Mouse (Mus musculus): ENCODE measurements around the gene Cpe. TPM values are rescaled to one million over a fixed set of nuclear protein-coding genes. Genes with fewer than 3 reads are reported as not detected.

The Cpe gene
- polyA plus RNA-seq, 1 experiment = 44.3 TPM

DNA sequence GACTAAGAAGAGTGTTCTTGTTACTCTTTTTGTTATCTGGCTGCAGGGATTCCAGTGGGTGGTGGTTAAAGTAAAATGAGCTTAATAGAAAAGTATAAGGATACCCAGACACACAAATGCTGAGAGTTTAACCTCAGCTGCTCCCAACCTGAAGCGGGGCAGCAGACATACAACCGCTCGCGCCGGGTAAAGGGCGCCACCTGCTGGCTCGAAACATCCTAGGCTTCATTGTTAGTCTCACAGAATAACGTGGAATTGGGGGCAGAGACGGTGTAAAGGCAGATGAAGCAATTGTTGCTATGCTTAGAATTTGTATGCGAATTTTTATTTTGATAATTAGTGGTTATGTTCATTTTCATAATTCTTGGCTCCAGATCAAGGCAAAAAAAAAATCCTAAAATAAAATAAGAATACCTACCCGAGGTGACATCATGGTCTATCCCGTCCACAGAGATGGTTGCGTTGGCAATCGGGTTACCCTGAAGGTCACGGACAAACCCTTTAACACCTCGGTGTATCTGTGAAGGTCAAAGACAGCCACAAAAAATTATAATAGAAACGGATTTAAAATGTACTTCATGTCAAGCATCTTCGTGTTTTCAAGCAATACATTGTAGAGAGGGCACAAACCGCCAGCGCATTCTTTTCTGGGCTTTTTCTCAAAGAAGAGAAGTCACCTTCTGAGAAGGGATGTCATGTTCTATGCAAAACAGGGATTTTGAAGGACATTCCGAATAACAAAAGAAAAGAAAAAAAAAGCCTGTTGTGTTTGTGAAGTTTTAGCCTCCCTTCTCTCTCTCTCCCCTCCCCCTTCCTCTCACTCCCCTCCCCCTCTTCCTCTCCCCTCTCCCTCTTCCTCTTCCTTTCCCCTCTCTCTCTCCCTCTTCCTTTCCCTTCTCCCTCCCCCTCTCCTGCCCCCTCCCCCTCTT lies 95.5 kb downstream of the Cpe start:
- Histone ChIP-seq H3K27me3 (ENCODE audit: control insufficient read depth, insufficient read depth, insufficient read length) (no peaks in the 10 kb centered on the region), H3K4me2 (ENCODE audit: low read depth) (no peak overlapping the region), H3K36me3 (ENCODE audit: control insufficient read depth, insufficient read depth) (no peaks in the 10 kb centered on the region), H3K79me2 (ENCODE audit: control insufficient read depth, insufficient read depth) (no peaks in the 10 kb centered on the region), H3ac (ENCODE audit: control insufficient read depth, insufficient read length) (no peak overlapping the region), H3K4me3 (no peak overlapping the region)
- no peak for TF ChIP-seq REST (IDR thresholded peaks at IDR 0.05; ENCODE audit: insufficient read depth, insufficient read length)
- no peak for TF ChIP-seq POLR2A (IDR thresholded peaks at IDR 0.05; ENCODE audit: insufficient read length, low read depth)
- no peak for TF ChIP-seq TCF3 (IDR thresholded peaks at IDR 0.05; ENCODE audit: insufficient read length, low read depth)
- no peak for TF ChIP-seq TCF12 (IDR thresholded peaks at IDR 0.05; ENCODE audit: insufficient read depth, poor library complexity, severe bottlenecking)
- TF ChIP-seq MAX (IDR thresholded peaks at IDR 0.05; ENCODE audit: low read depth) = no peak
- no peak for TF ChIP-seq SRF (IDR thresholded peaks at IDR 0.05; ENCODE audit: control insufficient read depth, insufficient read length, low read depth)
- no peak for TF ChIP-seq CEBPB (IDR thresholded peaks at IDR 0.05; ENCODE audit: insufficient read depth, poor library complexity, severe bottlenecking)
- TF ChIP-seq MYOD1 (IDR thresholded peaks at IDR 0.05; ENCODE audit: control insufficient read depth in 1 of 3, insufficient read length in 2 of 3, low read depth in 2 of 3) = no peak
- no peak for TF ChIP-seq E2F4 (IDR thresholded peaks at IDR 0.05; ENCODE audit: insufficient read depth)
- TF ChIP-seq POLR2AphosphoS2 (IDR thresholded peaks at IDR 0.05; ENCODE audit: insufficient read length, low read depth) = no peak
- no peak for TF ChIP-seq USF1 (IDR thresholded peaks at IDR 0.05; ENCODE audit: low read depth)

DNA sequence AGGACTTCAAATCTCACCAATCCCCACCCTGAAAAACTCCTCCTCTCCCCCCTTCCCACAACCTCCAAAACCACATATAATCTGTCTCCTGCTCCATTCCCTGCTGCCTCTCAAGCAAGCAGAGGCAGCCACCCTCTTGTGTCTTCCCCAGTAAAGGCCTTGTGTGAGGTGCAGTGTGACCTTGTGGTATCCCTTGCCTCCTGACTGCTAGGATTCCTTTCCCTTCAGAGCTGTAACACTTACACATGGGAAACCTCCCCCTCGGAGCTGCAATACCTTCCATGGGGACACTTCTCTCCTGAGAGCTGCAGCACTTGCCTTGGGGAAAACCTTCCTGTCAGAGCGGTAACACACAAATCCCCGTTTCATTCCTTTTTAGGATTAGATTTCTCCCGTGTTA lies 96.5 kb downstream of the Cpe start:
- Histone ChIP-seq H3K27me3 (ENCODE audit: control insufficient read depth, insufficient read depth, insufficient read length) (no peaks in the 10 kb centered on the region), H3K4me3 (no peak overlapping the region), H3ac (ENCODE audit: control insufficient read depth, insufficient read length) (no peak overlapping the region), H3K79me2 (ENCODE audit: control insufficient read depth, insufficient read depth) (no peaks in the 10 kb centered on the region), H3K4me2 (ENCODE audit: low read depth) (no peak overlapping the region), H3K36me3 (ENCODE audit: control insufficient read depth, insufficient read depth) (no peaks in the 10 kb centered on the region)
- TF ChIP-seq MYOG (IDR thresholded peaks at IDR 0.05; ENCODE audit: control insufficient read depth in 1 of 3, insufficient read depth in 1 of 3, insufficient read length in 2 of 3, low read depth in 2 of 3) (no peak), E2F4 (IDR thresholded peaks at IDR 0.05; ENCODE audit: insufficient read depth) (no peak)

DNA sequence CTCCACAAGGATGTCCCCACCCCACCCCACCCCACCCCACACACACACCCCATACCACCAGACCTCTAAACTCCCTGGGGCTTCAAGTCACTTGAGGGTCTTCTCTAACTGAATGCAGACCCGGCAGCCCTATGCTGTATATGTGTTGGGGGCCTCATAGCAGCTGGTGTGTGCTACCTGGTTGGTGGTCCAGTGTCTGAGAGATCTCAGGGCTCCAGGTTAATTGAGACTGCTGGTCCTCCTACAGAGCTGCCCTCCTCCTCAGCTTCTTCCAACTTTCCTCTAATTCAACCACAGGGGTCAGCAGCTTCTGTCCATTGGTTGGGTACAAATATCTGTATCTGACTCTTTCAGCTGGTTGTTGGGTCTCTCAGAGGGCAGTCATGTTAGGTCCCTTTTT lies 102.4 kb downstream of the Cpe start:
- H3K27me3 ChIP-seq (ENCODE audit: control insufficient read depth, insufficient read depth, insufficient read length) = no peaks in the 10 kb centered on the region
- H3K4me3 ChIP-seq = no peak overlapping the region
- H3K79me2 ChIP-seq (ENCODE audit: control insufficient read depth, insufficient read depth) = no peaks in the 10 kb centered on the region
- no peaks in the 10 kb centered on the region for H3K36me3 ChIP-seq (ENCODE audit: control insufficient read depth, insufficient read depth)
- TF ChIP-seq MYOG (IDR thresholded peaks at IDR 0.05; ENCODE audit: control insufficient read depth in 1 of 3, insufficient read depth in 1 of 3, insufficient read length in 2 of 3, low read depth in 2 of 3) (no peak), CEBPB (IDR thresholded peaks at IDR 0.05; ENCODE audit: insufficient read depth, poor library complexity, severe bottlenecking) (no peak), TCF3 (IDR thresholded peaks at IDR 0.05; ENCODE audit: insufficient read length, low read depth) (no peak), POLR2A (IDR thresholded peaks at IDR 0.05; ENCODE audit: insufficient read length, low read depth) (no peak), E2F4 (IDR thresholded peaks at IDR 0.05; ENCODE audit: insufficient read depth) (no peak), REST (IDR thresholded peaks at IDR 0.05; ENCODE audit: insufficient read depth, insufficient read length) (no peak), MAX (IDR thresholded peaks at IDR 0.05; ENCODE audit: low read depth) (no peak), POLR2AphosphoS2 (IDR thresholded peaks at IDR 0.05; ENCODE audit: insufficient read length, low read depth) (no peak), SRF (IDR thresholded peaks at IDR 0.05; ENCODE audit: control insufficient read depth, insufficient read length, low read depth) (no peak), USF1 (IDR thresholded peaks at IDR 0.05; ENCODE audit: low read depth) (no peak), TCF12 (IDR thresholded peaks at IDR 0.05; ENCODE audit: insufficient read depth, poor library complexity, severe bottlenecking) (no peak), MYOD1 (IDR thresholded peaks at IDR 0.05; ENCODE audit: control insufficient read depth in 1 of 3, insufficient read length in 2 of 3, low read depth in 2 of 3) (no peak)
- H3K4me2 ChIP-seq (ENCODE audit: low read depth) = no peak overlapping the region
- H3ac ChIP-seq (ENCODE audit: control insufficient read depth, insufficient read length) = no peak overlapping the region

DNA sequence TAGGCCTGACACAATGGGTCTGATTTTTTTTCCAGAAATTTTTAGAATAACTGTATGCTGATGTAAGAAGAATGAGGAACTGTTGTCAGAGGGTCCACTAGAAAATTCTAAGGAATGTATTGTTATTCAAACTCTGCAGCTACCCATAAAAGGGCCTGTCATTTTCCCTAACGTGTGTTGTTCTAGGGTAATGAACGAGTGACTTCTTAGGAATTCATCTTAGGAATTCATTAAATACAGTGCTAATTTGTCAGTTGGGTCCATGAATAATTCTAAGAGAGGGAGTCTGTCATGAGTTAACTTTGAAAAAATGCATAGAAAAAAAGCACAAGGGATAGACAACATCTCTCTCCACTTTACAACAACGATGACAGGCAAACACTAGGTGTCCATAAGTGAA lies 110.0 kb downstream of the Cpe start:
- H3K36me3 ChIP-seq (ENCODE audit: control insufficient read depth, insufficient read depth) = no peaks in the 10 kb centered on the region
- H3ac ChIP-seq (ENCODE audit: control insufficient read depth, insufficient read length) = no peak overlapping the region
- H3K79me2 ChIP-seq (ENCODE audit: control insufficient read depth, insufficient read depth) = no peaks in the 10 kb centered on the region
- no peaks in the 10 kb centered on the region for H3K27me3 ChIP-seq (ENCODE audit: control insufficient read depth, insufficient read depth, insufficient read length)
- no peak overlapping the region for H3K4me2 ChIP-seq (ENCODE audit: low read depth)
- TF ChIP-seq CEBPB (IDR thresholded peaks at IDR 0.05; ENCODE audit: insufficient read depth, poor library complexity, severe bottlenecking) = no peak
- TF ChIP-seq MAX (IDR thresholded peaks at IDR 0.05; ENCODE audit: low read depth) = no peak
- no peak for TF ChIP-seq TCF12 (IDR thresholded peaks at IDR 0.05; ENCODE audit: insufficient read depth, poor library complexity, severe bottlenecking)
- no peak for TF ChIP-seq REST (IDR thresholded peaks at IDR 0.05; ENCODE audit: insufficient read depth, insufficient read length)
- TF ChIP-seq MYOD1 (IDR thresholded peaks at IDR 0.05; ENCODE audit: control insufficient read depth in 1 of 3, insufficient read length in 2 of 3, low read depth in 2 of 3) = no peak
- TF ChIP-seq TCF3 (IDR thresholded peaks at IDR 0.05; ENCODE audit: insufficient read length, low read depth) = no peak
- no peak overlapping the region for H3K4me3 ChIP-seq

DNA sequence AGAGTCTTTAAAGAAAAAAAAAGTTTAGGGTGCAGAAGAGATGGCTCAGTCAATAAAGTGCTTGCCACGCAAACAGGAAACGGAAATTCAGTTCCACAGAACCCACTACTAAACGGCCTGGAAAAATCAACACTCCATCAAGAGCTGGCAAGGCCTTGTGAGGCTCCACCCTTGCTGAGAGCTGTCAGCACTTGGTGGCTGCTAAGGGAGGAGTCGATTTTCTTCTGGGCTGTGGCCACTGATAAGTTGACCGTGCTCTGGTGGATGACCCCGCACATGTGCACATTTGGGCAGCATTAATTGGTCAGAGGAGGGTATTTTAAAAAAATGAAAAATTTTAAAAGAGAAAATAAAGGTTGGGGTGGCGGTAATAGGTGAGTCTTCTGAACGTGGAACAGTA lies 114.6 kb downstream of the Cpe start:
- no peaks in the 10 kb centered on the region for H3K27me3 ChIP-seq (ENCODE audit: control insufficient read depth, insufficient read depth, insufficient read length)
- TF ChIP-seq E2F4 (IDR thresholded peaks at IDR 0.05; ENCODE audit: insufficient read depth) (no peak), REST (IDR thresholded peaks at IDR 0.05; ENCODE audit: insufficient read depth, insufficient read length) (no peak), TCF12 (IDR thresholded peaks at IDR 0.05; ENCODE audit: insufficient read depth, poor library complexity, severe bottlenecking) (no peak), CEBPB (IDR thresholded peaks at IDR 0.05; ENCODE audit: insufficient read depth, poor library complexity, severe bottlenecking) (no peak), MYOD1 (IDR thresholded peaks at IDR 0.05; ENCODE audit: control insufficient read depth in 1 of 3, insufficient read length in 2 of 3, low read depth in 2 of 3) (no peak), POLR2A (IDR thresholded peaks at IDR 0.05; ENCODE audit: insufficient read length, low read depth) (no peak), USF1 (IDR thresholded peaks at IDR 0.05; ENCODE audit: low read depth) (no peak), SRF (IDR thresholded peaks at IDR 0.05; ENCODE audit: control insufficient read depth, insufficient read length, low read depth) (no peak), MYOG (IDR thresholded peaks at IDR 0.05; ENCODE audit: control insufficient read depth in 1 of 3, insufficient read depth in 1 of 3, insufficient read length in 2 of 3, low read depth in 2 of 3) (no peak), TCF3 (IDR thresholded peaks at IDR 0.05; ENCODE audit: insufficient read length, low read depth) (no peak), MAX (IDR thresholded peaks at IDR 0.05; ENCODE audit: low read depth) (no peak)

More for the DNA sequence above, 114.6 kb downstream of the Cpe start:
- no peak overlapping the region for H3ac ChIP-seq (ENCODE audit: control insufficient read depth, insufficient read length)
- H3K36me3 ChIP-seq (ENCODE audit: control insufficient read depth, insufficient read depth) = no peaks in the 10 kb centered on the region
- no peak overlapping the region for H3K4me2 ChIP-seq (ENCODE audit: low read depth)
- H3K79me2 ChIP-seq (ENCODE audit: control insufficient read depth, insufficient read depth) = no peaks in the 10 kb centered on the region
- no peak overlapping the region for H3K4me3 ChIP-seq

All from myocyte (in vitro differentiated cells).